Mouse (Mus musculus) activated CD4-positive, CD25-positive, alpha-beta regulatory T cell, adult 4 months (primary cell): Measurements from ENCODE around the gene Cdc123. TPM values are rescaled to one million over a fixed set of nuclear protein-coding genes. Genes with fewer than 3 reads are reported as not detected.

Experiments
- polyA plus RNA-seq, 2 experiments: library from polyadenylated mRNA; unstranded; fragments of 100-300 nt; shearing (Covaris generic); gene quantifications; one replicate each; pipeline ENCODE4 v1.2.1; 2017

Gene Cdc123
- polyA plus RNA-seq, 2 experiments from 2014 or later, result 159 to 183 TPM

Other genes starting within 250 kb of the Cdc123 start
- gene Camk1d, start 130.6 kb downstream of the Cdc123 start, polyA plus RNA-seq, result 10 to 100 TPM in 1 of 2 experiments, 1 to 10 TPM in 1; 8.3 to 10.5 TPM
- gene Nudt5, start 145 bp downstream of the Cdc123 start, polyA plus RNA-seq, result 10 to 100 TPM; 52.1 to 59.6 TPM
- 1 to 10 TPM in 1 of 2 experiments, under 1 TPM in 1; 0.97 to 1.0 TPM for gene Gm13199, start 17.8 kb upstream of the Cdc123 start, polyA plus RNA-seq
- gene Sec61a2, start 50.3 kb upstream of the Cdc123 start, polyA plus RNA-seq, result 10 to 100 TPM; 13.4 to 14.8 TPM
- under 1 TPM in 1 of 2 experiments, not detected in 1; 0.37 TPM for gene Dhtkd1, start 97.6 kb upstream of the Cdc123 start, polyA plus RNA-seq
- gene Upf2, start 106.3 kb upstream of the Cdc123 start, polyA plus RNA-seq, result 10 to 100 TPM; 16.9 to 18.7 TPM